ENCODE assay signal across 28 mouse cellular contexts in the genomic region with DNA sequence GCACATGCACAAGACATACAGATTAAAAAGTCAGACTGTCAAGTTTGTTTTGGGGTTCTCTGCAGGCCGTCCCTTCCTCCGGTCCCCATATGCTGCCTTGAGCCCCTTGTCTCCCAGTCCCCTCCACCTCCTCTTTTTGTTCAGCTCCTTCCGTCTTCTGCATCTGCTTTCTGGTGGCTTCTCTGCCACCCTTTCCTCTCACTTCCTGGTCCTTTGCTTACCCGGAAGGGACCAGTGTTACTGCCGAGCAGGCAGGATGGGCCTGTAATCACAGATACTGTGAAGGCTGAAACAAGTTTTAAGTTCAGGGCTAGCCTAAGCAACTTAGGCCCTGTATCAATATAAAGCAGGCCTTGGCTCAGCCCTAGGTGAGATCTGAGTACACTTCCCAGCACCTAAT.
"Had no signal": no experiment of that assay in that cellular context is flagged by ENCODE, and none has a peak within 500 bp of the region (broad histone marks: within the 10 kb centered on the region; RNA-seq: fewer than 3 reads in every experiment).

No protein-coding gene starts in this region.

- H3K4me2 ChIP-seq: embryonic facial prominence, embryonic 12.5 days; embryonic facial prominence, embryonic 13.5 days; embryonic facial prominence, embryonic 15.5 days; forebrain, embryonic 12.5 days; forebrain, embryonic 13.5 days; forebrain, embryonic 15.5 days had no signal

- H3K9ac ChIP-seq: embryonic facial prominence, embryonic 12.5 days; embryonic facial prominence, embryonic 13.5 days; embryonic facial prominence, embryonic 15.5 days; forebrain, embryonic 12.5 days; forebrain, embryonic 13.5 days; forebrain, embryonic 15.5 days; forebrain, postnatal 0 days had no signal

- H3K27me3 ChIP-seq: embryonic facial prominence, embryonic 12.5 days; embryonic facial prominence, embryonic 13.5 days; embryonic facial prominence, embryonic 15.5 days; forebrain, embryonic 12.5 days; forebrain, embryonic 13.5 days; forebrain, embryonic 15.5 days had no signal

- H3K4me3 ChIP-seq: embryonic facial prominence, embryonic 10.5 days; embryonic facial prominence, embryonic 12.5 days; embryonic facial prominence, embryonic 13.5 days; embryonic facial prominence, embryonic 15.5 days; erythroblast, embryonic 14.5 days; forebrain, embryonic 10.5 days; forebrain, embryonic 12.5 days; forebrain, embryonic 13.5 days; forebrain, embryonic 15.5 days; gastrocnemius, adult 2 months; heart, adult 2 months had no signal

- ATAC-seq: forebrain, embryonic 13.5 days; forebrain, embryonic 14.5 days; forebrain, embryonic 15.5 days; forebrain, embryonic 16.5 days; forebrain, postnatal 0 days had no signal

- DNase-seq: cerebellum, adult 2 months; cerebellum, adult 8-10 months; cerebellum, adult 9-10 months; cerebellum, adult 9-11 months; cerebellum, postnatal 10 days; cerebellum, postnatal 14 days; cerebellum, postnatal 25 days; cerebellum, postnatal 36 days; embryo, embryonic 11 days; forebrain, postnatal 0 days; gastrocnemius, adult 2 months; gastrocnemius, postnatal 10 days; gastrocnemius, postnatal 14 days; gastrocnemius, postnatal 25 days; gastrocnemius, postnatal 36 days; heart, adult 18-20 months; heart, adult 2 months had no signal

- H3K9me3 ChIP-seq: embryonic facial prominence, embryonic 10.5 days; embryonic facial prominence, embryonic 12.5 days; embryonic facial prominence, embryonic 13.5 days; embryonic facial prominence, embryonic 15.5 days; forebrain, embryonic 10.5 days; forebrain, embryonic 12.5 days; forebrain, embryonic 13.5 days; forebrain, embryonic 15.5 days had no signal

- H3K27ac ChIP-seq: embryonic facial prominence, embryonic 10.5 days; embryonic facial prominence, embryonic 12.5 days; embryonic facial prominence, embryonic 13.5 days; embryonic facial prominence, embryonic 15.5 days; forebrain, embryonic 10.5 days; forebrain, embryonic 12.5 days; forebrain, embryonic 13.5 days; forebrain, embryonic 15.5 days; gastrocnemius, adult 2 months; heart, adult 2 months had no signal

- H3K4me1 ChIP-seq: embryonic facial prominence, embryonic 10.5 days; embryonic facial prominence, embryonic 12.5 days; embryonic facial prominence, embryonic 13.5 days; embryonic facial prominence, embryonic 15.5 days; forebrain, embryonic 10.5 days; forebrain, embryonic 12.5 days; forebrain, embryonic 13.5 days; forebrain, embryonic 15.5 days had no signal
